Mouse (Mus musculus): ENCODE measurements around the gene Msmo1. TPM values are rescaled to one million over a fixed set of nuclear protein-coding genes. Genes with fewer than 3 reads are reported as not detected.

Gene Msmo1
- total and polyA plus RNA-seq, 2 experiments: 87.0 to 352 TPM

DNA sequence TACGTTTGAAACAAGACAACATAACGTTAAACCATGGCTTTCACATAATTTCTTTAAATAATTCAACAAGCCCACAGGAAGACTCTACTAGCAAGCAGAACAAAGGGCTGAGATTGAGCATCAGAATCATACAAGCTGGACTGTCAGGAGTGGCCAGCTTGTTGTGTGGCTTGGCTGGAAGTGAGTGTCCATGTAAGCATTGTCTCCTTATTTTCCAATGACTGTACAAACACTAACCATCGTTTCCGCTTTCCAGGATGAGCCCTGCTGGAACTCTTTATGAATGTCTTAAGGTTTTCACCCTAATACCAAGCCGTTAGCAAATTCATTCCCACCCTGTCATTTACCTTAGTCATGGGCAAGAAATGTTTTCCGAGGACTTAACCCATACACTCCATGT lies 42.7 kb downstream of the Msmo1 start:
- peaks cover 2% of the 10 kb centered on the region; the same call in 1 of the 2 replicates for H3K4me1 ChIP-seq (ENCODE audit: control insufficient read depth, insufficient read depth, low read length)
- no peak for DNase-seq (ENCODE audit: extremely low read depth, low read depth, low spot score)
- no peaks in the 10 kb centered on the region for H3K79me2 ChIP-seq (ENCODE audit: control insufficient read depth, insufficient read depth, low read length)
- H3K27me3 ChIP-seq (ENCODE audit: control insufficient read depth, insufficient read depth, low read length): peaks cover 3% of the 10 kb centered on the region; the same call in 1 of the 2 replicates
- no peak for TF ChIP-seq POLR2A (IDR thresholded peaks at IDR 0.05; ENCODE audit: extremely low read depth, insufficient read depth, low read length)
- TF ChIP-seq CTCF (IDR thresholded peaks at IDR 0.05; ENCODE audit: low read depth, low read length): no peak
- 91% methylated on average over 6 of the region's 6 CpGs for WGBS
- H3K4me3 ChIP-seq (ENCODE audit: insufficient read depth, low read depth, low read length): no peak overlapping the region
- H3K9ac ChIP-seq (ENCODE audit: low read depth, low read length): no peak overlapping the region
- no peaks in the 10 kb centered on the region for H3K36me3 ChIP-seq (ENCODE audit: control insufficient read depth, insufficient read depth, low read length)
- H3K27ac ChIP-seq (replicated peaks; ENCODE audit: insufficient read depth, low read depth, low read length): no peak overlapping the region

- no peak for TF ChIP-seq CTCF (IDR thresholded peaks at IDR 0.05; ENCODE audit: low read depth, low read length)
- no peak for TF ChIP-seq POLR2A (IDR thresholded peaks at IDR 0.05; ENCODE audit: extremely low read depth, insufficient read depth, low read length)
- no peak overlapping the region for H3K4me3 ChIP-seq (ENCODE audit: insufficient read depth, low read depth, low read length)
- peaks cover 2% of the 10 kb centered on the region; the same call in 1 of the 2 replicates for H3K4me1 ChIP-seq (ENCODE audit: control insufficient read depth, insufficient read depth, low read length)
- no peak for DNase-seq (ENCODE audit: extremely low read depth, low read depth, low spot score)
- H3K27ac ChIP-seq (replicated peaks; ENCODE audit: insufficient read depth, low read depth, low read length): no peak overlapping the region
- H3K79me2 ChIP-seq (ENCODE audit: control insufficient read depth, insufficient read depth, low read length): no peaks in the 10 kb centered on the region
- no peaks in the 10 kb centered on the region for H3K36me3 ChIP-seq (ENCODE audit: control insufficient read depth, insufficient read depth, low read length)
- H3K9ac ChIP-seq (ENCODE audit: low read depth, low read length): no peak overlapping the region
- H3K27me3 ChIP-seq (ENCODE audit: control insufficient read depth, insufficient read depth, low read length): peaks cover 3% of the 10 kb centered on the region; the same call in 1 of the 2 replicates
- WGBS: 81% methylated on average over 6 of the region's 6 CpGs
Observed at GRCm38 (mm10) chr8:64690306-64690705, 43.3 kb downstream of the Msmo1 start.

DNA sequence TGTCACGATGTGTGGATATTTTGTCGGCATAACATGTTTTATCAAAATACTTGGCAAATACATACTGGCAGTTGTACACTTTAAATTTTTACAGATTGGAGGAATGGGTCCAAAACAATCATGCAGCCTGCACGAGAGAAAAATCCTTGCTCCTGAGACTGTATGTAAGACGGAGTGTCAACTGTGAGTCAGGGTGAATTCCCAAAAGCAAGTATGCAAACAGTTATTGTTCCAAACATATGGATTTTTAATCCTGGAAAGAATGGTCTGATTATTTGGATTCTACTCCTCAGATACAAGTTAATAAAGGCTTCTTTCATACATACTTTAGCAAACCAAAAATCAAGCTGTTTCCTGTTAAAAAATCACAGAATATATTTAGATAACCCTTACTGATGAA lies 44.9 kb downstream of the Msmo1 start:
- 75% methylated on average over 4 of the region's 4 CpGs for WGBS

DNA sequence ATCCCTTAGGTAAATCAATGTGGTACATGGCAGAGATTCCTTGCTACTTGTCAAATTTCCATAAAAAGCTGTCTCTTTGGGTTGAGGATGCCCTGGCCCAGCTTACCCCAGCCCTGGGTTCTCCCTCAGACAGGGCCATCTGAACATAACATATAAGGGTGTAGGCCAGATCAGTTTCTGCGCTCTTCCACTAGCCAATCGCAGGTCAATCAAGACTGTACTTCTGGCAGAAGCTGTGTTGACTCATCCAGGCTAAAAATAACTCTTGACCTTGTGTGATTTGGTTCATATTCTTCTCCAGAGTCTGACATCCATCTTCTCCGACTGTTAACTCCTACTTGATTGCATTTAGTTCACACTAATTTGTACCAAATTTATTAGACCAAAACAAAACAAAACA lies 45.4 kb downstream of the Msmo1 start:
- Histone ChIP-seq H3K27ac (replicated peaks; ENCODE audit: insufficient read depth, low read depth, low read length) (no peak overlapping the region), H3K27me3 (ENCODE audit: control insufficient read depth, insufficient read depth, low read length) (peaks cover 3% of the 10 kb centered on the region; the same call in 1 of the 2 replicates), H3K79me2 (ENCODE audit: control insufficient read depth, insufficient read depth, low read length) (no peaks in the 10 kb centered on the region), H3K4me3 (ENCODE audit: insufficient read depth, low read depth, low read length) (no peak overlapping the region), H3K4me1 (ENCODE audit: control insufficient read depth, insufficient read depth, low read length) (peaks cover 2% of the 10 kb centered on the region; the same call in 1 of the 2 replicates), H3K36me3 (ENCODE audit: control insufficient read depth, insufficient read depth, low read length) (no peaks in the 10 kb centered on the region), H3K9ac (ENCODE audit: low read depth, low read length) (no peak overlapping the region)
- 58% methylated on average over 3 of the region's 3 CpGs for WGBS
- no peak for TF ChIP-seq POLR2A (IDR thresholded peaks at IDR 0.05; ENCODE audit: extremely low read depth, insufficient read depth, low read length)
- no peak for DNase-seq (ENCODE audit: extremely low read depth, low read depth, low spot score)

More for the DNA sequence above, 44.9 kb downstream of the Msmo1 start:
- peaks cover 3% of the 10 kb centered on the region; the same call in 1 of the 2 replicates for H3K27me3 ChIP-seq (ENCODE audit: control insufficient read depth, insufficient read depth, low read length)
- no peaks in the 10 kb centered on the region for H3K36me3 ChIP-seq (ENCODE audit: control insufficient read depth, insufficient read depth, low read length)
- TF ChIP-seq POLR2A (IDR thresholded peaks at IDR 0.05; ENCODE audit: extremely low read depth, insufficient read depth, low read length) (no peak), CTCF (IDR thresholded peaks at IDR 0.05; ENCODE audit: low read depth, low read length) (no peak)
- peaks cover 2% of the 10 kb centered on the region; the same call in 1 of the 2 replicates for H3K4me1 ChIP-seq (ENCODE audit: control insufficient read depth, insufficient read depth, low read length)
- H3K9ac ChIP-seq (ENCODE audit: low read depth, low read length): no peak overlapping the region
- DNase-seq (ENCODE audit: extremely low read depth, low read depth, low spot score): no peak
- H3K4me3 ChIP-seq (ENCODE audit: insufficient read depth, low read depth, low read length): no peak overlapping the region
- no peak overlapping the region for H3K27ac ChIP-seq (replicated peaks; ENCODE audit: insufficient read depth, low read depth, low read length)
- H3K79me2 ChIP-seq (ENCODE audit: control insufficient read depth, insufficient read depth, low read length): no peaks in the 10 kb centered on the region

GRCm38 (mm10) chr8:64682501-64682900 lies 51.1 kb downstream of the Msmo1 start:
- 85% methylated on average over 3 of the region's 3 CpGs for WGBS
- H3K9ac ChIP-seq (ENCODE audit: low read depth, low read length): no peak overlapping the region
- H3K79me2 ChIP-seq (ENCODE audit: control insufficient read depth, insufficient read depth, low read length): no peaks in the 10 kb centered on the region
- H3K4me3 ChIP-seq (ENCODE audit: insufficient read depth, low read depth, low read length): no peak overlapping the region
- DNase-seq (ENCODE audit: extremely low read depth, low read depth, low spot score): no peak
- no peaks in the 10 kb centered on the region for H3K36me3 ChIP-seq (ENCODE audit: control insufficient read depth, insufficient read depth, low read length)
- no peaks in the 10 kb centered on the region for H3K4me1 ChIP-seq (ENCODE audit: control insufficient read depth, insufficient read depth, low read length)
- no peak overlapping the region for H3K27ac ChIP-seq (replicated peaks; ENCODE audit: insufficient read depth, low read depth, low read length)
- no peaks in the 10 kb centered on the region for H3K27me3 ChIP-seq (ENCODE audit: control insufficient read depth, insufficient read depth, low read length)
- TF ChIP-seq POLR2A (IDR thresholded peaks at IDR 0.05; ENCODE audit: extremely low read depth, insufficient read depth, low read length) (no peak), CTCF (IDR thresholded peaks at IDR 0.05; ENCODE audit: low read depth, low read length) (no peak)

- H3K27me3 ChIP-seq (ENCODE audit: control insufficient read depth, insufficient read depth, low read length): no peaks in the 10 kb centered on the region
- DNase-seq (ENCODE audit: extremely low read depth, low read depth, low spot score): no peak
- no peak overlapping the region for H3K4me3 ChIP-seq (ENCODE audit: insufficient read depth, low read depth, low read length)
- H3K9ac ChIP-seq (ENCODE audit: low read depth, low read length): no peak overlapping the region
- no peaks in the 10 kb centered on the region for H3K36me3 ChIP-seq (ENCODE audit: control insufficient read depth, insufficient read depth, low read length)
- 63% methylated on average over 2 of the region's 2 CpGs for WGBS
- TF ChIP-seq CTCF (IDR thresholded peaks at IDR 0.05; ENCODE audit: low read depth, low read length): no peak
- TF ChIP-seq POLR2A (IDR thresholded peaks at IDR 0.05; ENCODE audit: extremely low read depth, insufficient read depth, low read length): no peak
- H3K27ac ChIP-seq (replicated peaks; ENCODE audit: insufficient read depth, low read depth, low read length): no peak overlapping the region
- no peaks in the 10 kb centered on the region for H3K4me1 ChIP-seq (ENCODE audit: control insufficient read depth, insufficient read depth, low read length)
- no peaks in the 10 kb centered on the region for H3K79me2 ChIP-seq (ENCODE audit: control insufficient read depth, insufficient read depth, low read length)
Observed at GRCm38 (mm10) chr8:64676381-64676780, 57.2 kb downstream of the Msmo1 start.

All from liver, adult 2 months (tissue).